Mouse (Mus musculus): ENCODE data around the gene H2afx. TPM values are rescaled to one million over a fixed set of nuclear protein-coding genes. Genes with fewer than 3 reads are reported as not detected.
"Not testable (repeated sequence)": the region's sequence is repeated elsewhere in the genome, so short reads cannot be mapped to it uniquely, and the experiment has no call there.

Gene H2afx
- polyA plus RNA-seq, 1 experiment from 2014 or later = 419 TPM

DNA sequence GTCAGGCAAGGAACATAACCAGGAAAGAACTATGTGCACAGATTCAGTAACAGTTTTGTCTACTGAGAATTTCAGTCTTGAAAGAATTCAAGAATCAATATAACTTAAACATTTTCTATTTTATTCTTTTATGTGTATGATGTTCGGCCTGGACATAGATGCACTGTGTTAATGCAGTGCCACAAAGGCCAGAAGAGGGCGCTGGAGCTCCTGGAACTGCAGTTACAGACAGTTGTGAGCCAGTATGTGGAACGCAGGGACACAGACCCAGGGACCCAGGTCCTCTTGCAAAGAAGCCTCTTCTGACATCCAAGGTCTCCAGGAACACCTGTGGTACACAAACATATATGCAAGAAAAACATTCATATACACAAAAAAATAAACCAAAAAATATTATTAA, 30.0 kb downstream of the H2afx start:
- Histone ChIP-seq H3K4me2 (no peak overlapping the region), H3K27ac (ENCODE audit: low read depth) (no peak overlapping the region), H3K9ac (no peak overlapping the region), H3K36me3 (ENCODE audit: insufficient read depth) (0 out of 2 replicates have a peak, but pooled peaks cover 6% of the 10 kb centered on the region), H3K27me3 (ENCODE audit: insufficient read depth, low read length) (no peaks in the 10 kb centered on the region), H3K9me3 (ENCODE audit: low read depth, low read length) (no peaks in the 10 kb centered on the region), H3K4me3 (ENCODE audit: low read depth, low read length) (no peak overlapping the region), H3K4me1 (ENCODE audit: insufficient read depth) (peaks cover 5% of the 10 kb centered on the region; the same call in 1 of the 2 replicates)
- 63% methylated on average over 3 of the region's 3 CpGs for WGBS
- ATAC-seq (ENCODE audit: insufficient read depth) (no peak), DNase-seq (peak; percentile 33)
- TF ChIP-seq CTCF (IDR thresholded peaks at IDR 0.05; ENCODE audit: low read depth) = peak; percentile 32; the same call in 1 of the 2 replicates

GRCm38 (mm10) chr9:44373386-44373785, 38.9 kb downstream of the H2afx start:
- no peaks in the 10 kb centered on the region for H3K27me3 ChIP-seq (ENCODE audit: insufficient read depth, low read length)
- no peak overlapping the region for H3K27ac ChIP-seq (ENCODE audit: low read depth)
- no peak for DNase-seq
- H3K9ac ChIP-seq = no peak overlapping the region
- H3K36me3 ChIP-seq (ENCODE audit: insufficient read depth) = no peaks in the 10 kb centered on the region
- no peak overlapping the region for H3K4me3 ChIP-seq (ENCODE audit: low read depth, low read length)
- no peak for TF ChIP-seq CTCF (IDR thresholded peaks at IDR 0.05; ENCODE audit: low read depth)
- no peaks in the 10 kb centered on the region for H3K9me3 ChIP-seq (ENCODE audit: low read depth, low read length)
- ATAC-seq (ENCODE audit: insufficient read depth) = no peak
- H3K4me1 ChIP-seq (ENCODE audit: insufficient read depth) = no peaks in the 10 kb centered on the region
- no peak overlapping the region for H3K4me2 ChIP-seq

- Histone ChIP-seq H3K4me1 (ENCODE audit: insufficient read depth) (peaks cover 8% of the 10 kb centered on the region), H3K36me3 (ENCODE audit: insufficient read depth) (peaks cover 4% of the 10 kb centered on the region), H3K4me2 (no peak overlapping the region), H3K4me3 (ENCODE audit: low read depth, low read length) (no peak overlapping the region), H3K9ac (no peak overlapping the region), H3K27ac (ENCODE audit: low read depth) (no peak overlapping the region), H3K27me3 (ENCODE audit: insufficient read depth, low read length) (no peaks in the 10 kb centered on the region), H3K9me3 (ENCODE audit: low read depth, low read length) (no peaks in the 10 kb centered on the region)
- DNase-seq (no peak), ATAC-seq (ENCODE audit: insufficient read depth) (no peak)
- WGBS = 87% methylated on average over 6 of the region's 6 CpGs
- TF ChIP-seq CTCF (IDR thresholded peaks at IDR 0.05; ENCODE audit: low read depth) = no peak
These were observed 41.6 kb downstream of the H2afx start for GRCm38 (mm10) chr9:44376141-44376540.

DNA sequence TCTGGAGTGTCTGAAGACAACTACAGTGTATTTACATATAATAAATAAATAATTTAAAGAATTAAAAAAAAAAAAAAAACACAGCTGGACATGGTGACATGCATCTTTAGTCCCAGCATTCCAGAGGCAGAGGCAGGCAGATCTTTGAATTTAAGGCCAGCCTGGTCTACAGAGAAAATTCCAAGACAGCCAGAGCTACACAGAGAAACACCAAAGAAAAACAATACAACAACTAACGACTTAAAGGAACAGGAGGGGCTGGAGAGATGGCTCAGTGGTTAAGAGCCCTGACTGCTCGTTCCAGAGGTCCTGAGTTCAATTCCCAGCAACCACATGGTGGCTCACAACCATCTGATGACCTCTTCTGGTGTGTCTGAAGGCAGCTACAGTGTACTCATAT, 42.8 kb downstream of the H2afx start:
- not testable (repeated sequence) for H3K4me1 ChIP-seq (ENCODE audit: insufficient read depth); H3K27ac ChIP-seq (ENCODE audit: low read depth); DNase-seq; H3K4me2 ChIP-seq; ATAC-seq (ENCODE audit: insufficient read depth); H3K9me3 ChIP-seq (ENCODE audit: low read depth, low read length); H3K4me3 ChIP-seq (ENCODE audit: low read depth, low read length); H3K27me3 ChIP-seq (ENCODE audit: insufficient read depth, low read length); H3K9ac ChIP-seq
- WGBS = 86% methylated on average over 2 of the region's 2 CpGs
- peaks cover 16% of the 10 kb centered on the region for H3K36me3 ChIP-seq (ENCODE audit: insufficient read depth)

GRCm38 (mm10) chr9:44378153-44378730, 43.7 kb downstream of the H2afx start:
- WGBS = 81% methylated on average over 5 of the region's 5 CpGs
- Histone ChIP-seq H3K27ac (ENCODE audit: low read depth) (peak overlapping the region; percentile 88), H3K9me3 (ENCODE audit: low read depth, low read length) (no peaks in the 10 kb centered on the region), H3K36me3 (ENCODE audit: insufficient read depth) (peaks cover 25% of the 10 kb centered on the region), H3K4me3 (ENCODE audit: low read depth, low read length) (peak overlapping the region; percentile 94), H3K4me1 (ENCODE audit: insufficient read depth) (peaks cover 8% of the 10 kb centered on the region), H3K9ac (peak overlapping the region; percentile 72), H3K27me3 (ENCODE audit: insufficient read depth, low read length) (no peaks in the 10 kb centered on the region), H3K4me2 (peak overlapping the region; percentile 65)
- no peak for TF ChIP-seq CTCF (IDR thresholded peaks at IDR 0.05; ENCODE audit: low read depth)
- DNase-seq = no peak
- no peak for ATAC-seq (ENCODE audit: insufficient read depth)

- WGBS = under 1% methylated on average over 83 of the region's 83 CpGs
- Histone ChIP-seq H3K27me3 (ENCODE audit: insufficient read depth, low read length) (no peaks in the 10 kb centered on the region), H3K27ac (ENCODE audit: low read depth) (peak within 1 kb of the TSS; percentile 88), H3K4me1 (ENCODE audit: insufficient read depth) (peaks cover 8% of the 10 kb centered on the region), H3K9me3 (ENCODE audit: low read depth, low read length) (no peaks in the 10 kb centered on the region), H3K4me2 (peak within 1 kb of the TSS; percentile 97), H3K36me3 (ENCODE audit: insufficient read depth) (peaks cover 35% of the 10 kb centered on the region), H3K9ac (peak within 1 kb of the TSS; percentile 94), H3K4me3 (ENCODE audit: low read depth, low read length) (peak within 1 kb of the TSS; percentile 94)
- DNase-seq (peak; percentile 99), ATAC-seq (ENCODE audit: insufficient read depth) (peak; percentile 97)
- peak; percentile 19; the same call in 1 of the 2 replicates for TF ChIP-seq CTCF (IDR thresholded peaks at IDR 0.05; ENCODE audit: low read depth)
These were observed 44.8 kb downstream of the H2afx start, which contains the start of gene Hyou1 for GRCm38 (mm10) chr9:44379054-44379834. Gene Hyou1, plus strand, starts transcription at chr9:44379490.

DNA sequence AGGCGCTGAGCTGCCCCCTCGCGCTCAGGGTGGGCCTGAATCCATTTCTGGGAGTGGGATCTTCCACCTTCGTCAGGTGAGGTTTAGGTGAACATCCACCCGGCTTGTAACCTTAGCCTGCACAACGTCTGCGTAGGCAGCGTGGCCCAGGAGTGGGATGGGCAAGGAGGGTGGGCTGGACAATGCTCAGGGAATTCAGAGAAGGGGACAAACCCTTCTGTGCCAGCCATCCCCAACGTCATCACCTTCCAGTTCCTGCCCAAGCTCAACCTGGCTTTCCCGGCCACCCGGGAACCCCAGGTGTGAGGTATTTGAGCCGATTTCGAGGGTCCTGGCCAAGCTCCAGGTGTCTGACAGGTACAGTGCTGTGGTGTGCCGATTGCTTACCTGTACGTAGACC, 45.4 kb downstream of the H2afx start:
- peak; percentile 18 for ATAC-seq (ENCODE audit: insufficient read depth)

More for the DNA sequence above, 45.4 kb downstream of the H2afx start:
- DNase-seq = no peak
- peak overlapping the region; percentile 83 for H3K27ac ChIP-seq (ENCODE audit: low read depth)
- H3K4me3 ChIP-seq (ENCODE audit: low read depth, low read length) = peak overlapping the region; percentile 94
- TF ChIP-seq CTCF (IDR thresholded peaks at IDR 0.05; ENCODE audit: low read depth) = no peak
- peaks cover 8% of the 10 kb centered on the region for H3K4me1 ChIP-seq (ENCODE audit: insufficient read depth)
- peak overlapping the region; percentile 94 for H3K9ac ChIP-seq
- H3K36me3 ChIP-seq (ENCODE audit: insufficient read depth) = peaks cover 41% of the 10 kb centered on the region
- peak overlapping the region; percentile 97 for H3K4me2 ChIP-seq
- H3K27me3 ChIP-seq (ENCODE audit: insufficient read depth, low read length) = no peaks in the 10 kb centered on the region
- H3K9me3 ChIP-seq (ENCODE audit: low read depth, low read length) = no peaks in the 10 kb centered on the region
- 4% methylated on average over 15 of the region's 15 CpGs for WGBS
